Mouse (Mus musculus) ES-CJ7 (cell line): ENCODE measurements at regions not wholly inside any gene's neighbourhood (a gene's known extent, or its start where the extent isn't known, plus 50 kb on each side); places are given as distances from the start of the nearest gene placed in this dataset.

Source experiments
- DNase-seq: peaks from one replicate; pipeline ENCODE4 v3.0.0; 2011; ENCODE audit warnings: low read depth, low spot score

DNA sequence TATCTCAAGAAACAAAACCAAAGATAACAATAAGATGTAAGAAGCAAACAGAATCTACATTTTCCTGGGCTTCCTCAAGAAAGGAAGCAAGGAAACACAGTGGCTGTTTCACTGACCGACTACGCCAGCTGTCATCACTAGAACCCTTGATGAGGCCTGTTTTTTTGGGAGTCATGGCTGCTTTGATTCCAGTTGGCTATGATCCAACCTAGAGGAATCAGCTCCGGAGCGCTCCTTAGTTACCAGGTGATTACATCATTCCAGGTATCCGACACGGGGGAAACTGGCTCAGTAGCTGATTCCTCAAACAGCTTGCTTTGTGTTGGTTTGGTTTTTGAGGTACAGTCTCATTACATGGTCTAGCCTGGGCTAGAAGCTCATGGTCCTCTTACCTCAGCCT, 84.1 kb upstream of the Galnt15 start:
- no peak for DNase-seq

- DNase-seq = no peak
Observed at GRCm38 (mm10) chr14:31945125-31945524, 83.7 kb upstream of the Galnt15 start.

DNA sequence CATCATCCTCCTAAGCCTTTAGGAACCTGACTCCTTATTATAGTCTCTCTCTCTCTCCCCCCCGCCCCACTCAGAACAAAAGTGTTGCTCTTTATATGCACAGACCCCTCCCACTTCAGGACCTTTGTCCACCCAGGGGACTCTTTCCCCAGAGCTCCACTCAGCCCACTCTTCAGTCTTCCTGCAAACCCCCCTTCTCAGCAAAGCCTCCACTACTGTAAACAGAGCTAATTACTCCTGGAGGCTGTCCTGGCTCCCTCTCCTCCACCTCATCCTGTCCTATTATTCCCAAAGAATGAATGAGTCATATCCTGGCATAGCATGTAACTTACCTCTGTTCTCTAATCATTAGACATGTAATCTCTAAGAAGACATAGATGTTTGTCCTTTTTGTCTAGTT, 82.8 kb upstream of the Galnt15 start:
- no peak for DNase-seq

- DNase-seq = no peak
Observed at GRCm38 (mm10) chr14:31947246-31947645, 81.5 kb upstream of the Galnt15 start.

DNA sequence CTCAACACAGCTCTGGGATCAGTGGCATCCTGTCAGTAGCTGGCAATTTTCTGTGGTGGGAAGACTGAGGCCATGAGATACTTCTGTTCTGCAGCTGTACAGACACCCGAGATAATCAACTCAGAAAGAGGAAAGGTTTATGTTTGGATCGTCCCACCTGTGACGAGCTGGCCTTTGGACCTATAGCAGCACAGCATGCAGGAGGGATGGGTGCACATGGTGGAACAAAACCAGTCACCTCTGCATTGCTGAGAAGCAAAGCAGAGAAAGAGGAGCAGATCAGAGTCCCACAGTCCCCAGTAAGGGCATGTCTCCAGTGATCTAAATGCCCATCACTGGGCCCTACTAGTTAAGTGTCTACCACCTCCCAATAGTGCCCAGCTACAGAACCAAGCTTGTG, 76.9 kb upstream of the Galnt15 start:
- DNase-seq = no peak

- DNase-seq = no peak
Observed at GRCm38 (mm10) chr14:31953783-31954182, 75.0 kb upstream of the Galnt15 start.

- peak; percentile 76 for DNase-seq
Observed at GRCm38 (mm10) chr14:31954945-31955344, 73.8 kb upstream of the Galnt15 start.

GRCm38 (mm10) chr14:31957211-31957638, 71.6 kb upstream of the Galnt15 start:
- DNase-seq = no peak

GRCm38 (mm10) chr14:31960201-31960854, 68.5 kb upstream of the Galnt15 start:
- DNase-seq = no peak

- DNase-seq = no peak
Observed at GRCm38 (mm10) chr14:31961442-31961841, 67.3 kb upstream of the Galnt15 start.

DNA sequence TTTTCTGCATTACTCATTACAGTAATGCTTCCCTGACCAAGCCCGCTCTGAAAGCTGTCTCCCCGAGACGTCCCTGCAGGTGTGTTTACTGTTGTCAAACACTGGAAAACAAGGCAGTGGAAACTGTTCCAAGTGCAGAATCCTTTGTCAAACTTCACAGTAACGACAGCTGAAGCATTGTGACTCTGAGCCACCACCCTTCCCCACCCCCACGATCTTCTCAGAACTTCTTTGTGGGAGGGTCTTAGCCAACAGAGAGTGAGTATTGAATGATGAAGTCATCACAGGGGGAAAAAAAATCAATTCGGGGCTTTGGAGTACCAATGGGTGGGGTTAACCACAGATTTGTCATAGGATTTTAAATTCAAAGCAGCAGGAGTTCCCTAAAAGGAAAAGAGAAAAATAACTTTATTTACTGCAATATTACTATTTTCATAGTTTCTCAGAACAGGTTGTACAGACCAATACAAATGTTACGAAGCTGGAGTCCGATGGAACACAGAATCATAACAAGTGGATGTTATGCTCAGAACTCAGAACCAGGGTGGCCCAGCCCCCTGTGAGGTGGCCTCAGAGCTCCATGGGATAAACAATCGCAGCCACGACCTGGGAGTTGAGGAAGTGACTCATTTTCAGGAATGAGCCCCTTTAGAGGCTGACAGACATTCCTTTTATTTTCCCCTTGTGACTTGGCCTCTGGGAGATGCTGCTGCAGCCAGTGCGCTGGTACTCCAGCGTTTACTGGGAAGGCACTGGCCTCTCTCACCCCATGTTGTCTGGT, 65.5 kb upstream of the Galnt15 start:
- no peak for DNase-seq

DNA sequence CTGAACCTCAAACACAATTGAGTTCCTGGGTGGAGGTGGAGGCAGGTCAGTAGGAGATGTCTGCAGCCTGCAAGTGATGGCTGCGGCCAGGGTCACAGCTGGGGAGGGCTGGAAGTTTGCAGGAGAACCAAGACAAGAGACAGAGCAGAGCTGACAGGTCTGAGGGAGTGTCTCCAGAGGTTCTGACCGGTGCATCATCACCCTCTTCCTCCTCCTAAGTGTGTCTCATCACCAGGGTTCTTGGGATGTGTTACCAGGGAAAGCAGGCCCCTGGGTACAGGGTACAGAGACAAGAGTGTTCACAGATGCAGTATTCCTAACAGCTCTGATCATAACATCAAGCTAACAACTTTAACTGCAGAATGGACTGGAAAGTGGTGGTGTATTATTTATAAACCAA, 64.7 kb upstream of the Galnt15 start:
- no peak for DNase-seq

DNA sequence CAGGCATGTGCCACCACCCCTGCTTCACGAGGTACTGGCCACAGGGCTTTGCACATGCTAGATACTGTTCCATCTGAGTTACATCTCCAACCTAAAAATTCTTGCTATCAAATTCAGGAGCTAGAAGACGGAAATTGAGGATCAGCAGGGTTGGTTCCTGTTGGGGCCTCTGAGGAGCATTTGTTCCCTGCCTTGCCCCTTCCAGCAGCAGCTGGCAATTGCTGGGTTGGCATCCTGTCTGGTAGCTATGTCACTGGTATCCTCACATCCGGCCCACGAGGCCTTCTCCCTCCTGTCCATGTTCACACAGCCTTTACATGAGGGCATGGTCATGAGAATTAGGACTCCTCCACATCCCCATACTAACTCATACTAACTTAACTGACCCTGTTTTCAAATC, 64.0 kb upstream of the Galnt15 start:
- DNase-seq = no peak

- DNase-seq = no peak
Observed at GRCm38 (mm10) chr14:31969531-31969930, 59.3 kb upstream of the Galnt15 start.

GRCm38 (mm10) chr14:31970245-31970830, 58.5 kb upstream of the Galnt15 start:
- DNase-seq = no peak

- no peak for DNase-seq
Observed at GRCm38 (mm10) chr14:31970851-31971250, 57.9 kb upstream of the Galnt15 start.

GRCm38 (mm10) chr14:31973702-31974101, 55.1 kb upstream of the Galnt15 start:
- no peak for DNase-seq

DNA sequence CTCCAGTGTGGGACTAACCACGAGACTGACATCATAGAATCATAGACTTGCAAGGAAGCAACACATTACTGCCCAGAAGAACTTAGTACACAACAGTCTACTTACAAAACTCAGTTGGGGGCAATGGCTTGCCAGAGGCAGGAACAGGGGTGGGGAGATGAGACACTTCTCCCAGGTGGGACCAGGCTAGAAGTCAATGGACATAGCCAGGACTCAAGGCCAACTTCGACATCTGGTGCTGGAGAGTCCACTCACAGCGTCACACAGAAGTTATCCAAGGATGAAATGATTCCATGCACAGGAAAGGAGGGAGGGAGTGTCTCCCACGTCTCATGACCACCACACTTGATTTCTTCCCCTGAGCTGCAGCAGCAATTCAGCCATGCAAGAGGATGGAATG, 50.6 kb upstream of the Galnt15 start:
- DNase-seq = no peak

- DNase-seq = no peak
Observed at GRCm38 (mm10) chr14:31978690-31979089, 50.1 kb upstream of the Galnt15 start.
